Mouse (Mus musculus): ENCODE results near the gene Agap1.

Gene Agap1

GRCm38 (mm10) chr1:89848356-89849039, 393.9 kb downstream of the Agap1 start:
- DNase-seq (ENCODE audit: low read depth, low spot score): no peak

GRCm38 (mm10) chr1:89849151-89849860, 394.7 kb downstream of the Agap1 start:
- DNase-seq (ENCODE audit: low read depth, low spot score): no peak

GRCm38 (mm10) chr1:89849861-89850230, 395.2 kb downstream of the Agap1 start:
- DNase-seq (ENCODE audit: low read depth, low spot score): no peak

- DNase-seq (ENCODE audit: low read depth, low spot score): no peak
These were observed 396.2 kb downstream of the Agap1 start for GRCm38 (mm10) chr1:89850681-89851414.

- peak; percentile 71 for DNase-seq (ENCODE audit: low read depth, low spot score)
These were observed 404.6 kb downstream of the Agap1 start for GRCm38 (mm10) chr1:89859182-89859581.

- no peak for DNase-seq (ENCODE audit: low read depth, low spot score)
These were observed 405.6 kb downstream of the Agap1 start for GRCm38 (mm10) chr1:89860017-89860730.

- no peak for DNase-seq (ENCODE audit: low read depth, low spot score)
These were observed 411.2 kb downstream of the Agap1 start for GRCm38 (mm10) chr1:89865787-89866186.

- no peak for DNase-seq (ENCODE audit: low read depth, low spot score)
These were observed 413.2 kb downstream of the Agap1 start for GRCm38 (mm10) chr1:89867847-89868246.

GRCm38 (mm10) chr1:89870134-89870905, 415.7 kb downstream of the Agap1 start:
- DNase-seq (ENCODE audit: low read depth, low spot score): peak; percentile 94

- DNase-seq (ENCODE audit: low read depth, low spot score): no peak
These were observed 416.3 kb downstream of the Agap1 start for GRCm38 (mm10) chr1:89870906-89871211.

- DNase-seq (ENCODE audit: low read depth, low spot score): peak; percentile 87
These were observed 421.9 kb downstream of the Agap1 start for GRCm38 (mm10) chr1:89876346-89877072.

- DNase-seq (ENCODE audit: low read depth, low spot score): peak; percentile 78
These were observed 423.9 kb downstream of the Agap1 start for GRCm38 (mm10) chr1:89878496-89878895.

- no peak for DNase-seq (ENCODE audit: low read depth, low spot score)
These were observed 425.6 kb downstream of the Agap1 start for GRCm38 (mm10) chr1:89880193-89880592.

- no peak for DNase-seq (ENCODE audit: low read depth, low spot score)
These were observed 426.2 kb downstream of the Agap1 start for GRCm38 (mm10) chr1:89880834-89881233.

GRCm38 (mm10) chr1:89884335-89884734, 429.7 kb downstream of the Agap1 start:
- DNase-seq (ENCODE audit: low read depth, low spot score): no peak

GRCm38 (mm10) chr1:89885696-89886095, 431.1 kb downstream of the Agap1 start:
- no peak for DNase-seq (ENCODE audit: low read depth, low spot score)

GRCm38 (mm10) chr1:89891400-89891799, 436.8 kb downstream of the Agap1 start:
- DNase-seq (ENCODE audit: low read depth, low spot score): no peak

GRCm38 (mm10) chr1:89892281-89892680, 437.7 kb downstream of the Agap1 start:
- no peak for DNase-seq (ENCODE audit: low read depth, low spot score)

- DNase-seq (ENCODE audit: low read depth, low spot score): no peak
These were observed 441.2 kb downstream of the Agap1 start for GRCm38 (mm10) chr1:89895801-89896200.

- DNase-seq (ENCODE audit: low read depth, low spot score): no peak
These were observed 444.4 kb downstream of the Agap1 start for GRCm38 (mm10) chr1:89899036-89899435.

All from ES-CJ7 (cell line).